Mouse (Mus musculus): ENCODE data around the gene Col18a1.

DNA sequence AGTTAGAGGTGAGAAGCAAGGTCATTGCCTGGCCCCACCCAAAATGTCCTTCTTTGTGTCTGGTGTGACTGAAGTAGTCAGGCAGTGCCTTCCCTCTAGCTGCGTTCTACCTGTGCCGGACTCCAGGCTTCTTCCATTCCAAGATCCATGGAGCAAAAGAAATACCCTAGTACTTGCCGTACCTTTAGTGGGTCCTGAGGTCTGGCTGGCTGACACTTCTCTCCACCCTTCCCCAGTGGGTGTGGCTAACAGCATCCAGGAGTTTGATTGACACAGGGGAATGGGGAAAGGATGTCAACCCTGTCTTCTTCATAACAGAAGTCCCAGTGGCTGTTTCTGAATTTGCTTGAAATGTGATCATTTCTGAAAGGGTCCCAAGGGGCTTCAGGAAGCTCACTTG, 117.7 kb downstream of the Col18a1 start:
- no peak for TF ChIP-seq HCFC1 (IDR thresholded peaks at IDR 0.05; ENCODE audit: borderline replicate concordance, insufficient read depth, low read length)
- no peak for TF ChIP-seq ZNF384 (IDR thresholded peaks at IDR 0.05; ENCODE audit: low read depth, low read length)
- TF ChIP-seq ZC3H11A (IDR thresholded peaks at IDR 0.05; ENCODE audit: borderline replicate concordance, low read depth, low read length), result no peak
- no peak for TF ChIP-seq MAFK (IDR thresholded peaks at IDR 0.05; ENCODE audit: insufficient read depth, low read depth, low read length)

Measured in ES-E14 (cell line).